Mouse (Mus musculus): Measurements from ENCODE around the gene Urb2. TPM values are rescaled to one million over a fixed set of nuclear protein-coding genes. Genes with fewer than 3 reads are reported as not detected.

The Urb2 gene
- polyA plus RNA-seq, 1 experiment from 2014 or later: 5.5 TPM

- no peaks in the 10 kb centered on the region for H3K27me3 ChIP-seq
- no peaks in the 10 kb centered on the region for H3K36me3 ChIP-seq
- ATAC-seq (replicated peaks; ENCODE audit: low FRiP score): no peak
- 89% methylated on average over 8 of the region's 8 CpGs for WGBS
- no peak overlapping the region for H3K4me3 ChIP-seq (replicated peaks)
- no peak overlapping the region for H3K4me2 ChIP-seq
- no peaks in the 10 kb centered on the region for H3K9me3 ChIP-seq (replicated peaks)
- H3K4me1 ChIP-seq: peaks cover 7% of the 10 kb centered on the region
- H3K9ac ChIP-seq: no peak overlapping the region
- no peak overlapping the region for H3K27ac ChIP-seq
Observed at GRCm38 (mm10) chr8:124082616-124083015, 61.3 kb downstream of the Urb2 start.

- H3K27ac ChIP-seq: no peak overlapping the region
- no peaks in the 10 kb centered on the region for H3K27me3 ChIP-seq
- H3K4me1 ChIP-seq: peaks cover 5% of the 10 kb centered on the region
- no peak for ATAC-seq (replicated peaks; ENCODE audit: low FRiP score)
- H3K4me3 ChIP-seq (replicated peaks): no peak overlapping the region
- 84% methylated on average over 7 of the region's 7 CpGs for WGBS
- no peaks in the 10 kb centered on the region for H3K36me3 ChIP-seq
- no peak overlapping the region for H3K9ac ChIP-seq
- H3K4me2 ChIP-seq: no peak overlapping the region
- H3K9me3 ChIP-seq (replicated peaks): no peaks in the 10 kb centered on the region
Observed at GRCm38 (mm10) chr8:124083611-124084010, 62.3 kb downstream of the Urb2 start.

- H3K27me3 ChIP-seq: no peaks in the 10 kb centered on the region
- no peak overlapping the region for H3K9ac ChIP-seq
- no peak overlapping the region for H3K4me2 ChIP-seq
- ATAC-seq (replicated peaks; ENCODE audit: low FRiP score): no peak
- WGBS: 58% methylated on average over 4 of the region's 4 CpGs
- H3K36me3 ChIP-seq: no peaks in the 10 kb centered on the region
- H3K4me3 ChIP-seq (replicated peaks): no peak overlapping the region
- H3K4me1 ChIP-seq: 0 out of 2 replicates have a peak, but pooled peaks cover under 1% of the 10 kb centered on the region
- no peak overlapping the region for H3K27ac ChIP-seq
- H3K9me3 ChIP-seq (replicated peaks): no peaks in the 10 kb centered on the region
Observed at GRCm38 (mm10) chr8:124085668-124086067, 64.4 kb downstream of the Urb2 start.

GRCm38 (mm10) chr8:124088092-124088613 is 66.8 kb downstream of the Urb2 start:
- Histone ChIP-seq H3K9ac (no peak overlapping the region), H3K9me3 (replicated peaks) (no peaks in the 10 kb centered on the region), H3K27me3 (no peaks in the 10 kb centered on the region), H3K4me2 (no peak overlapping the region), H3K36me3 (no peaks in the 10 kb centered on the region), H3K27ac (no peak overlapping the region), H3K4me1 (no peaks in the 10 kb centered on the region), H3K4me3 (replicated peaks) (no peak overlapping the region)
- 59% methylated on average over 11 of the region's 11 CpGs for WGBS
- ATAC-seq (replicated peaks; ENCODE audit: low FRiP score): no peak

- ATAC-seq (replicated peaks; ENCODE audit: low FRiP score): no peak
- 88% methylated on average over 5 of the region's 5 CpGs for WGBS
- H3K4me3 ChIP-seq (replicated peaks): no peak overlapping the region
- H3K9ac ChIP-seq: no peak overlapping the region
- H3K4me1 ChIP-seq: no peaks in the 10 kb centered on the region
- no peak overlapping the region for H3K4me2 ChIP-seq
- H3K9me3 ChIP-seq (replicated peaks): no peaks in the 10 kb centered on the region
- H3K36me3 ChIP-seq: no peaks in the 10 kb centered on the region
- H3K27me3 ChIP-seq: no peaks in the 10 kb centered on the region
- no peak overlapping the region for H3K27ac ChIP-seq
Observed at GRCm38 (mm10) chr8:124089016-124089415, 67.7 kb downstream of the Urb2 start.

- ATAC-seq (replicated peaks; ENCODE audit: low FRiP score): no peak
- Histone ChIP-seq H3K4me3 (replicated peaks) (no peak overlapping the region), H3K9me3 (replicated peaks) (no peaks in the 10 kb centered on the region), H3K9ac (no peak overlapping the region), H3K27ac (no peak overlapping the region), H3K4me2 (no peak overlapping the region), H3K4me1 (no peaks in the 10 kb centered on the region), H3K36me3 (no peaks in the 10 kb centered on the region), H3K27me3 (no peaks in the 10 kb centered on the region)
- 93% methylated on average over 5 of the region's 5 CpGs for WGBS
Observed at GRCm38 (mm10) chr8:124090473-124090872, 69.2 kb downstream of the Urb2 start.

MicroRNAs encoded within 50 kb of the gene (microRNA counts, 519-probe panel; counts per million panel counts)
- 2,708 counts per million, percentile 63 among the panel's probes with 10 or more counts for microRNA mmu-miR-1967

Small RNAs within 50 kb of the gene (microRNA-seq; reads per million reads assigned to microRNA genes)
- not detected for gene Mir1967

Other genes with a start within 250 kb of the Urb2 start
- 39.6 and 44.9 TPM in 2 replicates for gene Rab4a, start 215.5 kb upstream of the Urb2 start, polyA plus RNA-seq (2015; fragmentation: Nextera tagmentation; extraction: Ambion mirVana)
- 3.5 TPM in 2 replicates for gene Ccsap, start 161.3 kb upstream of the Urb2 start, polyA plus RNA-seq (2015; fragmentation: Nextera tagmentation; extraction: Ambion mirVana)
- gene Acta1, start 126.8 kb upstream of the Urb2 start, polyA plus RNA-seq (2015; fragmentation: Nextera tagmentation; extraction: Ambion mirVana): 132 and 232 TPM in 2 replicates
- 43.1 and 45.3 TPM in 2 replicates for gene Nup133, start 72.2 kb upstream of the Urb2 start, polyA plus RNA-seq (2015; fragmentation: Nextera tagmentation; extraction: Ambion mirVana)
- gene Abcb10, start 38.4 kb upstream of the Urb2 start, polyA plus RNA-seq (2015; fragmentation: Nextera tagmentation; extraction: Ambion mirVana): 15.5 and 17.1 TPM in 2 replicates
- gene Taf5l, start 111 bp upstream of the Urb2 start, polyA plus RNA-seq (2015; fragmentation: Nextera tagmentation; extraction: Ambion mirVana): 39.4 and 40.9 TPM in 2 replicates
- 47.6 and 49.0 TPM in 2 replicates for gene Galnt2, start 209.9 kb downstream of the Urb2 start, polyA plus RNA-seq (2015; fragmentation: Nextera tagmentation; extraction: Ambion mirVana)

Measured in kidney, embryonic 15.5 days (tissue).